Mouse (Mus musculus): ENCODE data around the gene Cobll1. TPM values are rescaled to one million over a fixed set of nuclear protein-coding genes. Genes with fewer than 3 reads are reported as not detected.

Gene Cobll1
- polyA plus RNA-seq, 1 experiment from 2014 or later: 3.2 TPM

DNA sequence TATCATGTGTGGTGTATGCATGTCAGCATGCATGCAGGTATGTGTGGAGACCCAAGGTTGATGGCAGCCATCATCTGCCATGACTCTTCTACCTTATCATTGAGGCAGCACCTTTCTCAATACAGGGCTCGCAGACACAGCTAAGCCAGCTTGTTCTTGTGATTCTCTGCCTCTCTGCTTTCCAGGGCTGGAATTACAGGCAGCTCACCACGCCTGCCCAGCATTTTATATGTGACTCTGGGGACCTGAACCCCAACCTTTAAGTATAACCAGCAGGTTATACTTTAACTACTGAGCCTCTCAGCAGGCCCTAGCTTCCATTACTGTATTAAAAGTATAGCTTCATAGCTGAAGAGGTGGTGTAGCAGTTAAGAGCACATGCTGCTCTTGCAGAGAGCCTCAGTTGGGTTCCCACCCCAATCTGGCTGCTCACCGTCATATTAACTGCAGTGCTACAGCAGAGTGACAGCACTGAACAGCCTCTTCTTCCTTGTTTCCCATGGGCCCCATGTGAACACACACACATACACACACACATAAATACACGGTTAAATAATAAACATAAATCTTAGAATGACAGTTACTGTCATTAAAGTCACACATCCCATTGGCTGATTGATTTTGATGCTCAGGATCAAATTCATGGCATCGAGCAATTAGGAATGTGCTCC lies 81.1 kb downstream of the Cobll1 start:
- H3K9ac ChIP-seq: no peak overlapping the region
- no peaks in the 10 kb centered on the region for H3K36me3 ChIP-seq (replicated peaks)
- no peaks in the 10 kb centered on the region for H3K4me1 ChIP-seq
- no peaks in the 10 kb centered on the region for H3K9me3 ChIP-seq
- H3K27ac ChIP-seq: no peak overlapping the region
- ATAC-seq (ENCODE audit: low FRiP score): no peak
- no peak overlapping the region for H3K4me3 ChIP-seq (replicated peaks)
- 89% methylated on average over 5 of the region's 5 CpGs for WGBS
- no peaks in the 10 kb centered on the region for H3K27me3 ChIP-seq
- H3K4me2 ChIP-seq: no peak overlapping the region

DNA sequence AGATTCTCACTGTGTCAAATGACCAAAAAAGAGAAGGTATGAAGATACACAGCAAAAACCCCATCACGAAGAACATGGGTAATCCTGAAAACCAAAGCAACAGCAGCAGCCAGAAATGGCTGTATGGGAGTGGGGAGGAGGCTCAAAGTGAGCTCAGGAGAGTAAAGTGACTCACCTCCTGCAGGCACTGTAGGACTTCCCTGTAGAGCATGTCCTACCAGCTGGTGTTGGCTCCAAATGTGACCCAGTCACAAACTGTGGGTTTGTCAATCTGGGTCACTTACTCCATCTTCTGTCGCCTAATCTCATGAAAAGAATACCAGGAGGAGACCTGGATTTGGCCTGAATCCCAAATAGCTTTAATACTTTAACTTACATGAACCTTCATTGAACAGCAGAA lies 81.9 kb downstream of the Cobll1 start:
- WGBS: 84% methylated on average over 2 of the region's 2 CpGs
- no peak overlapping the region for H3K4me3 ChIP-seq (replicated peaks)
- no peak for ATAC-seq (ENCODE audit: low FRiP score)
- H3K36me3 ChIP-seq (replicated peaks): no peaks in the 10 kb centered on the region
- no peaks in the 10 kb centered on the region for H3K4me1 ChIP-seq
- no peaks in the 10 kb centered on the region for H3K27me3 ChIP-seq
- H3K4me2 ChIP-seq: no peak overlapping the region
- H3K9ac ChIP-seq: no peak overlapping the region
- no peaks in the 10 kb centered on the region for H3K9me3 ChIP-seq
- H3K27ac ChIP-seq: no peak overlapping the region

DNA sequence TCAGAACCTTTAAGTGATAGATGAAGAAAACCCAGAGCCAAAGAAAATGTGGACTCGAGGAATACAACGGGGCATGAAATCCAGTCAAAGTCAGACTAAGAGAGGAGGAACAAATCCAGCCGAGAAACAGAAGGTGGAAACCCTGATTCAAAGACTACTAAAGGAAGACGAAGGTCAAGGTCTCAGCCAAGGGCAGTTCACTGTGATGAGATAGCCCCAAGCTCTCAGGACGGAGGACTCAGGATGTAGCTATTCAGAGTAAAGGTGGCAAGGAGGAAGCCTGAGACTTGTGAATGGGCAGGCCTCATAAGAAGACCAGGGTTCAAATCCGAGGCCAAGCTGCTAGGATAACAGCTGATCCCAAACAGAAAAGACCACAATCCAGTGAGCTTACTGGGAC lies 90.3 kb downstream of the Cobll1 start:
- no peak overlapping the region for H3K27ac ChIP-seq
- H3K4me1 ChIP-seq: no peaks in the 10 kb centered on the region
- H3K9ac ChIP-seq: no peak overlapping the region
- no peaks in the 10 kb centered on the region for H3K27me3 ChIP-seq
- H3K4me2 ChIP-seq: no peak overlapping the region
- H3K36me3 ChIP-seq (replicated peaks): no peaks in the 10 kb centered on the region
- no peaks in the 10 kb centered on the region for H3K9me3 ChIP-seq
- no peak overlapping the region for H3K4me3 ChIP-seq (replicated peaks)
- WGBS: 91% methylated on average over 6 of the region's 6 CpGs
- ATAC-seq (ENCODE audit: low FRiP score): no peak

DNA sequence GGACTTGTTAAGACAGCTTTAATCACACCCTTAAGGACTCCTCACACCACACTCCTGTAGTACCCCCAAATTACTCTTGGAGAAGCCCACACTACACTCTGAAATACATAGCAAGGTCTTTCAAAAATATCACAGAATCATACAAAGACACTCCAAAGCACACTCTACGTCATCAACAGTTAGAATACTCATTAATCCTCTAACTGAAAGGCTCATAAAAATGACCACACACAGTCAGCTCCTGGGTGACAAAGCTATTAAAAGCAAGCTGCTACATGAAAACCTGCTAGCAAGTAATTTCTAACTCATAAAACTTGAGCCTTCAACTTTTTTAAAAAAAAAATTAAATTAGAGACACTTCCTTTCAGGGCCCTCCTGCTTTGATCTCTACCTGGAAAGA lies 91.8 kb downstream of the Cobll1 start:
- H3K27me3 ChIP-seq: no peaks in the 10 kb centered on the region
- H3K9me3 ChIP-seq: no peaks in the 10 kb centered on the region
- no peak overlapping the region for H3K4me3 ChIP-seq (replicated peaks)
- no peak for ATAC-seq (ENCODE audit: low FRiP score)
- H3K36me3 ChIP-seq (replicated peaks): no peaks in the 10 kb centered on the region
- no peak overlapping the region for H3K9ac ChIP-seq
- no peak overlapping the region for H3K4me2 ChIP-seq
- no peak overlapping the region for H3K27ac ChIP-seq
- 32% methylated on average over 1 of the region's 1 CpGs for WGBS
- no peaks in the 10 kb centered on the region for H3K4me1 ChIP-seq

DNA sequence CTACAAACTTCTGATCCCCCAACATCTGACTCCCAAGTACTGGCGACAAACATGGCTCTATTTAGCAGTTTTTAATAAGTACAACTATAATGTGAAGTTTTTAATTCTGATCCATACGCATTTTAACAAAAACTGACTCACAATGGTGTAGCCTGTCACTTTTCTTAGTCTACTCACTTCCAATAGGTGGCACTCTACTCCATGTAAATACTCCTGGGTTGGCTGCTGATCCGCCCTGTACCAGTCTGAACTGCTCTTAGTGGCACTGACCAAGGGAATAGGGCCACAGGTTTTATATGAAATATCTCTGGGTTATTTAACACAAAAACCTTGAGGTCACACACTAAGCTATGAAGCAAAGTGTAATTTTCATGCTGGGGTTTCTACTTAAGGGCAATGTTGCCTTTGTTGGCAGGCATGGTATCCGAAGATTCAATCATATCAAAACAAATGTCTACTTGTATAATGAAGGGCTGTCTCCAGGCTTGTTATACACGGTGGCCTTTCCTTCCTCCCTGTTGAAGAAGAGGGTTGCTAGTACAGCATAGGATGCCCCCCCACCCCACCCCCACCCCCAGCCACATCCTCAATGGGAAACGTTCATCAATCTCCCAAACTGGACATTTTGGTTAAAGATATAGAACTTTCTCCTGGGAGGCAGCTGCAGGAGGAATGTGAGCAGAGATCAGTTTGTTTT lies 93.6 kb downstream of the Cobll1 start:
- 56% methylated on average over 6 of the region's 6 CpGs for WGBS
- Histone ChIP-seq H3K27ac (no peak overlapping the region), H3K9ac (no peak overlapping the region), H3K9me3 (no peaks in the 10 kb centered on the region), H3K4me3 (replicated peaks) (no peak overlapping the region), H3K4me2 (no peak overlapping the region), H3K36me3 (replicated peaks) (no peaks in the 10 kb centered on the region), H3K27me3 (no peaks in the 10 kb centered on the region), H3K4me1 (no peaks in the 10 kb centered on the region)
- peak; percentile 89; the same call in 1 of the 2 replicates for ATAC-seq (ENCODE audit: low FRiP score)

DNA sequence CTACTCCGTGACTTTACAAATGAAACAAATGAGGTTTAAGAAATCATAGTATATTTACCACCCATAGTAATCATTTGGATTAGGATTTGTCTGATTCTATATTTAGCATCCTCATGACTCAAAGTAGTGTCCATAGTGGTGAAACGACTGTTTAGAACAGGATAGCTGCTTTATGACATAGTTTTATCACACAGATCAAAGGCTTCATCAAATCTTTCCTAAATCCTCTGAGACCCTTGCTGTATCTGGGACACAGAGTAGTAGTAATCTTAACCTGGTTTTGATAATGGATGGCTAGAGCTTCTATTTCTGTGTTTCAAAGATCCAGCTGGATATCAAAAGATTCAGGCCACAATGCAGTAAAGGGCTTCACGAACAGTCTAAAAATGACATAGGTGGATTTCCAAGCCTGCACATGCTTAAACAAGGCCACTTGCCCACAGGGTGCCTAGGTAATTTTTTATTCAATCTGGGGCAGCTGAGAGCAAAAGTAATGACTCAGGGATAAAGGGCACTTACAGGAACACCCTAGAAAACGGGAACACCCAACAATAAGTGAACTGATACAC lies 98.0 kb downstream of the Cobll1 start:
- peaks cover 2% of the 10 kb centered on the region; the same call in 1 of the 2 replicates for H3K4me1 ChIP-seq
- no peaks in the 10 kb centered on the region for H3K27me3 ChIP-seq
- H3K36me3 ChIP-seq (replicated peaks): no peaks in the 10 kb centered on the region
- no peak overlapping the region for H3K4me3 ChIP-seq (replicated peaks)
- no peaks in the 10 kb centered on the region for H3K9me3 ChIP-seq
- H3K27ac ChIP-seq: no peak overlapping the region
- WGBS: 76% methylated on average over 4 of the region's 4 CpGs
- no peak for ATAC-seq (ENCODE audit: low FRiP score)
- H3K4me2 ChIP-seq: no peak overlapping the region
- H3K9ac ChIP-seq: no peak overlapping the region

DNA sequence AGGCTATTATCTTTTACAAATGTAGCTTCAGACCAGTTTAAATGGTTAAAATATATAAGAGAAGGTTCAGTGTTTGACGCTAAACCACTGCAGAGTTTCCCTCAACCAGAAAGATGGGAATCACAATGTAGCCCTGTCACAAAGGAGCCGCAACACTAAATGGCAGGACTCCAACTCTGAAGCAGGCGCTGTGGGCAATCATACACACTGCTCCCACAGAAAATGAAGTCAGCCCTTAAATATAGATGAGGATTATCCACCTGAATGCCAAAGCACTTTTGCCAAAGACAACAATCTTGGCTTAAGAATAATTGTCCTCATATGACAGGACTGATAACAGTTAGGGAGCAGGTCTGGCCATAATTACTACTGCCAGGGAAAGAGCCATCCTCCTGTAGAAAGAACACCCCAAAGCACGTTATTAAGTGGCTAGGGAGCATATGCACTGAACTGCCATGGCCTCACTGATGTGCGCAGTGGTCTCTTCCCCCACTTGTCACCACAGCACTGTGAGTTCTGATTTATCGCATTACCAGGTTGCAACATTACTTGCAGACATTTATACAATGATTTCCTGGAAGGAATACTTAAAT lies 98.8 kb downstream of the Cobll1 start:
- H3K9ac ChIP-seq: no peak overlapping the region

DNA sequence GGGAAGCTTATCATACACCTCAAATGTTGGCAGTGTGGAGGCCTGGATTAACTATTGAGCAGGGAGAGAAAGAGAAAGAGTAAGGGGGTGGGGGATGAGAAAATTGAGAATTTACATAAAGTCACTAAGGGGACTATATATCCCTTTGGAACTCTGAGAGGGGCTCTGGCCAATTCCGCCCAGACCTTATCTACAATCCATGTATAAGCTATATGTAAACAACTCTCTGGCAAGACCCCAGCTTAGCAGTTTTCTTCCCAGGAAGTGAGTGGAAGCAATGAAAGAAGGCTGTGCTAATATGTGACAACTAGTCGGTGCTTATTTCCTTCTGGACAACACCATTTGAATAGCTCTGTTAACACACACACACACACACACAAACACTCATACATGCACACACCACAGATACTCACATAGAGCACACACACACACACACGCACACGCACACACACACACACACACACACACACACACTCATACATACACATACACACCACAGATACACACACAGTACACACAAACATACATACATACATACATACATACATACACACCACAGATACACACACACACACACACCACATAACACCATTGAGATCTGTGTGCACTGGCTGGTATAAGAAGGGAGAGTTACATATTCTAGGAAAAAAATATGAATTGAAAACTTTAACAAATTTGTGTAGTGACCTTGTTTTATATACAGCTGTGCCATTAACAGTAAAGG lies 99.4 kb downstream of the Cobll1 start:
- Histone ChIP-seq H3K4me1 (peaks cover 2% of the 10 kb centered on the region; the same call in 1 of the 2 replicates), H3K4me3 (replicated peaks) (no peak overlapping the region), H3K27me3 (no peaks in the 10 kb centered on the region), H3K36me3 (replicated peaks) (no peaks in the 10 kb centered on the region), H3K9me3 (no peaks in the 10 kb centered on the region), H3K4me2 (no peak overlapping the region), H3K9ac (no peak overlapping the region), H3K27ac (no peak overlapping the region)
- no peak for ATAC-seq (ENCODE audit: low FRiP score)
- WGBS: 78% methylated on average over 4 of the region's 4 CpGs

More for the DNA sequence above, 98.8 kb downstream of the Cobll1 start:
- H3K36me3 ChIP-seq (replicated peaks): no peaks in the 10 kb centered on the region
- H3K4me3 ChIP-seq (replicated peaks): no peak overlapping the region
- no peaks in the 10 kb centered on the region for H3K27me3 ChIP-seq
- 77% methylated on average over 6 of the region's 6 CpGs for WGBS
- H3K27ac ChIP-seq: no peak overlapping the region
- peaks cover 2% of the 10 kb centered on the region; the same call in 1 of the 2 replicates for H3K4me1 ChIP-seq
- no peak overlapping the region for H3K4me2 ChIP-seq
- no peak; the same call in 1 of the 2 replicates for ATAC-seq (ENCODE audit: low FRiP score)
- no peaks in the 10 kb centered on the region for H3K9me3 ChIP-seq

DNA sequence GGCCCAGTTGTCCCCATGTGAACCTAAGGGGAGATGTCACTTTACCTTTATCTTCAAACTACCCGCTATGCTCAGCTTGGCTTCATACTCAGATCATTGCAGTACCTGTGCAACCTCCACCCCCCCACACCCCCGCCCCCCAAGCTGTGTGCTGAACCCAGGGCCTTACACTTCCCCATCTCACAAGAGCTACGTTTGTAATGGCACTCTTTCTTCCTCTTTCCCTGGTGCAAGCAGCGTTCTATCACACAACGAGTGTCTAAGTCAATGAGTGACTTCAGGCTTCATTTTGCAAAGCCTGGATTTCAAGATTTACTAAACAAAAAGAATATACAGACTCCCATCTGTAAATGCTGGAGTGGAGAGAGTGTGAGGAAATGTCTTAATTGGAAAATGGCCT lies 100.2 kb downstream of the Cobll1 start:
- H3K9me3 ChIP-seq: no peaks in the 10 kb centered on the region
- no peak overlapping the region for H3K4me3 ChIP-seq (replicated peaks)
- H3K27me3 ChIP-seq: no peaks in the 10 kb centered on the region
- no peak overlapping the region for H3K9ac ChIP-seq
- 85% methylated on average over 5 of the region's 5 CpGs for WGBS
- no peak overlapping the region for H3K27ac ChIP-seq
- ATAC-seq (ENCODE audit: low FRiP score): no peak
- no peaks in the 10 kb centered on the region for H3K36me3 ChIP-seq (replicated peaks)
- H3K4me1 ChIP-seq: peaks cover 2% of the 10 kb centered on the region; the same call in 1 of the 2 replicates
- H3K4me2 ChIP-seq: no peak overlapping the region

DNA sequence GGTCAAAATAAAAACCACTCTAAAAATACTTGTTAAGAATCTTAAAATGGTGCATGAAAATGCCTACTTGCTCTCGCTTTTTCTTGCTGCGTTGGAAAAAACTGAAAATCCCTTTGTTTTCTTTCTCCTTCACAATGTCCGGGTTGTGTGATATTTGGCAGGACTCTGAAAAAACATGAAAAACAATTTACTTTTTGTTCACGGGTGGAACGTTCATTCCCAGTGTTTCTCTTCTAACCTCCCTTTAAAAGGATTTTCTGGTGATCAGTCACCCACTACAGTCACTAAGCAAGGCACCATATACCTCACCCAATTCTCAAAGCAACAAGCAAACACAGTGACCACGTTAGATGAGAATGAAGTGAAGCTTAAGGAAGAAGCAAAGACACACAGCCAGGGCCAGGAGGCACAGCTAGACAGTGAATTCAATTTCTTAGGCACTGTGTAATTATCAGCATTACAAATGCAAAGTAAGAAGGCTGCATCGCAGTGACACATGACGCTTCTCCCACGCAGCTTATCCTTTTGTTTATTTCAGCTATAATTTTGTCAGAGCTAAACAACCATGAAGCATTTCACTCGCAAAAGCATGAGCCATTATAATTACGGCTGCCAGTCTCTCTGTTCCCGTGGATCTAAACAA lies 112.9 kb downstream of the Cobll1 start:
- H3K9ac ChIP-seq: no peak overlapping the region
- peaks cover 4% of the 10 kb centered on the region; the same call in 1 of the 2 replicates for H3K4me1 ChIP-seq
- H3K27ac ChIP-seq: no peak overlapping the region
- no peaks in the 10 kb centered on the region for H3K9me3 ChIP-seq
- no peak overlapping the region for H3K4me3 ChIP-seq (replicated peaks)
- 54% methylated on average over 12 of the region's 12 CpGs for WGBS
- H3K27me3 ChIP-seq: no peaks in the 10 kb centered on the region
- H3K36me3 ChIP-seq (replicated peaks): no peaks in the 10 kb centered on the region
- ATAC-seq (ENCODE audit: low FRiP score): peak; percentile 44; the same call in 1 of the 2 replicates
- H3K4me2 ChIP-seq: no peak overlapping the region

DNA sequence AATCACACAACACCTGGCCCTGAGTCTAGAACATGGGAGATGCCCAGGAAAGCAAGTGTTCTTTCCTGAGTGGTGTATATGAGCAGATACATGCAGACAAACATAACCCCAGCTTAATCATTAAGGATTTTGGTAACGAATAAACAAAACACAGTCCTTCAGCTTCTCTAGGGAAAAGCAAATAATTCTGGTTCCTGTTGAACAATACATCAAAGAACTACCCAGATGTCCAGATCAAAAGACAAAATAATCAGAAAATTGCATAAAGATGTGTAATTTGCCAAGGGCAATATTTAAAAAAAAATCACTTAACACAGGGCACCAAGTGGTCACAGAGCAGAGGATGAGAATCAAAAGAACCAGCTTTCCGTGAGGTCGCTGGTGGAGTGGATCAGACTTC lies 115.5 kb downstream of the Cobll1 start:
- WGBS: 76% methylated on average over 3 of the region's 3 CpGs
- Histone ChIP-seq H3K36me3 (replicated peaks) (no peaks in the 10 kb centered on the region), H3K9me3 (no peaks in the 10 kb centered on the region), H3K27ac (no peak overlapping the region), H3K27me3 (no peaks in the 10 kb centered on the region), H3K9ac (no peak overlapping the region), H3K4me1 (peaks cover 4% of the 10 kb centered on the region; the same call in 1 of the 2 replicates), H3K4me3 (replicated peaks) (no peak overlapping the region), H3K4me2 (no peak overlapping the region)
- no peak for ATAC-seq (ENCODE audit: low FRiP score)
